17 mouse cellular contexts compared by ENCODE assay signal in the genomic region with DNA sequence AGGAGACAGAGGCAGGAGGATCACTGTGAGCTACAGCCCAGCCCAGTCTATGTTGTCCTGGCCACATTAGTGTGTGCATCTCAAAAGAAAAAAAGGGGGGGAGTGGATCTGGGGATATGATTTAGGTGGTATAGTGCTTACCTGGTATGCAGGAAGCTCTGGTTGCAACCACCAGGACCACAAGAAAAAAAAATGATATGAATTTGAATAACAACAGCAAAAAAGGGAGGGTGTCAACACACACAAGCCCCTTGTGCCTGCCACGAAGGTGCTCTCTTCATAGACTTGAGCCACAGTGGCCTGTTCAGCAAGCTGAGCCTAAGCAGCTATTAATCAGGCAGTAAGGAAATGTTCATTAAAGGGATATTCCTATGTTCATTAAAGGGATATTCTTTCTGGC. TPM values are rescaled to one million over a fixed set of nuclear protein-coding genes. Genes with fewer than 3 reads are reported as not detected.
"Had no signal": no experiment of that assay in that cellular context is flagged by ENCODE, and none has a peak within 500 bp of the region (broad histone marks: within the 10 kb centered on the region; RNA-seq: fewer than 3 reads in every experiment).

No protein-coding gene starts in this region.

- DNase-seq: gastrocnemius, postnatal 14 days; gastrocnemius, postnatal 36 days; heart, adult 11 months; heart, adult 2 months; heart, postnatal 14 days; heart, postnatal 36 days; kidney, adult 11 months; kidney, adult 2 months; kidney, adult 9 months; kidney, postnatal 14 days; kidney, postnatal 36 days; layer of hippocampus, postnatal 36 days; left cerebral cortex, postnatal 4 days had no signal

- ATAC-seq: hindbrain, postnatal 0 days; intestine, embryonic 16.5 days; liver, embryonic 12.5 days had no signal

RNA-seq across cellular contexts. Expression of gene Cnr2, which starts 9.6 kb away (rescaled TPM):
- total RNA-seq: left cerebral cortex, adult 18-20 months had no signal
